Mouse (Mus musculus) CH12.LX (cell line): Measurements from ENCODE around the gene Kif21b. TPM values are rescaled to one million over a fixed set of nuclear protein-coding genes. Genes with fewer than 3 reads are reported as not detected.
A peak's percentile ranks its signal among the peaks of the same experiment; 100 is the strongest.

Source experiments
- DNase-seq: peaks from one replicate; pipeline ENCODE4 v3.0.0-alpha.2; 2013; ENCODE audit errors: extremely low read depth
- H3K27ac ChIP-seq: 2 replicates; pipeline ENCODE4 v1.5.1; 2012; ENCODE audit warnings: low read depth, mild to moderate bottlenecking, control low read depth, moderate library complexity; ENCODE audit not compliant: insufficient read depth
- H3K27me3 ChIP-seq: replicated peaks from 2 replicates; pipeline ENCODE3; 2012; ENCODE audit warnings: inconsistent platforms
- H3K36me3 ChIP-seq, 2 experiments: replicated peaks in 1 of 2; 2 replicates each; pipeline versions ENCODE3 to v1.6.1; 2012; ENCODE audit warnings: inconsistent platforms in 1 of 2, low read length in 1 of 2, mild to moderate bottlenecking in 1 of 2, mixed read lengths in 1 of 2, moderate library complexity in 1 of 2; ENCODE audit not compliant: control insufficient read depth in 1 of 2, insufficient read depth in 1 of 2
- H3K4me1 ChIP-seq, 2 experiments: 2 replicates each; pipeline ENCODE4 v1.6.1; 2012; ENCODE audit warnings: inconsistent platforms in 1 of 2, moderate library complexity in 1 of 2; ENCODE audit not compliant: insufficient read depth in 2 of 2, control insufficient read depth in 1 of 2
- H3K4me2 ChIP-seq: 2 replicates; pipeline ENCODE4 v1.6.1; 2012; ENCODE audit warnings: low read depth, mild to moderate bottlenecking, control low read depth; ENCODE audit not compliant: poor library complexity, insufficient read depth, severe bottlenecking
- H3K4me3 ChIP-seq, 3 experiments: fragments of 150-350 bp in 1 of 3; sonication (generic) in 1 of 3; replicated peaks in 1 of 3; 2 replicates each; pipeline versions ENCODE3 to v1.5.1; 2011 to 2012; ENCODE audit warnings: low read depth in 2 of 3, low read length in 2 of 3, mild to moderate bottlenecking in 2 of 3, moderate library complexity in 2 of 3, control low read depth in 1 of 3, improper control_type of control experiment in 1 of 3, inconsistent platforms in 1 of 3, mixed read lengths in 1 of 3; ENCODE audit not compliant: poor library complexity in 1 of 3
- H3K79me2 ChIP-seq: replicated peaks from 2 replicates; pipeline ENCODE4 v1.6.1; 2012; ENCODE audit warnings: mild to moderate bottlenecking, moderate library complexity; ENCODE audit not compliant: control insufficient read depth, poor library complexity, insufficient read depth, severe bottlenecking; ENCODE audit errors: extremely low read depth
- H3K9ac ChIP-seq: 2 replicates; pipeline ENCODE4 v1.6.1; 2012; ENCODE audit warnings: low read depth, mild to moderate bottlenecking, control low read depth, moderate library complexity; ENCODE audit not compliant: insufficient read depth
- H3K9me3 ChIP-seq: replicated peaks from 2 replicates; pipeline ENCODE3; 2012; ENCODE audit warnings: low read length, inconsistent platforms, mixed read lengths
- BHLHE40 ChIP-seq: IDR thresholded peaks from 2 replicates; pipeline ENCODE4 v1.6.1; 2011; ENCODE audit warnings: mild to moderate bottlenecking, low read depth, low read length, improper control_type of control experiment
- CHD1 ChIP-seq: IDR thresholded peaks from 2 replicates; pipeline ENCODE4 v1.6.1; 2012; ENCODE audit warnings: low read depth, low read length, improper control_type of control experiment, inconsistent platforms
- E2F4 ChIP-seq: IDR thresholded peaks from 2 replicates; pipeline ENCODE4 v1.6.1; 2011; ENCODE audit warnings: low read depth, low read length, improper control_type of control experiment; ENCODE audit not compliant: insufficient replicate concordance
- EP300 ChIP-seq: IDR thresholded peaks from 2 replicates; pipeline ENCODE4 v1.6.1; 2011; ENCODE audit warnings: low read length, improper control_type of control experiment
- ETS1 ChIP-seq: conservative IDR thresholded peaks from 2 replicates; pipeline ENCODE4 v1.6.1; 2012; ENCODE audit warnings: low read depth, mild to moderate bottlenecking, inconsistent platforms, low read length, improper control_type of control experiment, moderate library complexity
- GABPA ChIP-seq: IDR thresholded peaks from 2 replicates; pipeline ENCODE4 v1.6.1; 2012; ENCODE audit warnings: low read depth, low read length, improper control_type of control experiment, inconsistent platforms; ENCODE audit not compliant: insufficient replicate concordance
- HCFC1 ChIP-seq: IDR thresholded peaks from 2 replicates; pipeline ENCODE4 v1.6.1; 2012; ENCODE audit warnings: low read depth, mild to moderate bottlenecking, inconsistent platforms, low read length, improper control_type of control experiment
- JUN ChIP-seq: IDR thresholded peaks from 2 replicates; pipeline ENCODE4 v1.6.1; 2011; ENCODE audit warnings: low read depth, mild to moderate bottlenecking, low read length, improper control_type of control experiment, moderate library complexity; ENCODE audit not compliant: insufficient read depth
- JUND ChIP-seq: conservative IDR thresholded peaks from 2 replicates; pipeline ENCODE4 v1.6.1; 2011; ENCODE audit warnings: low read depth, low read length, improper control_type of control experiment
- MYC ChIP-seq: IDR thresholded peaks from 2 replicates; pipeline ENCODE4 v1.6.1; 2011; ENCODE audit warnings: low read depth, mild to moderate bottlenecking, improper control_type of control experiment, low read length
- NRF1 ChIP-seq: IDR thresholded peaks from 2 replicates; pipeline ENCODE4 v1.6.1; 2014; ENCODE audit warnings: low read depth, mild to moderate bottlenecking, inconsistent platforms, low read length, improper control_type of control experiment, moderate library complexity
- PAX5 ChIP-seq: IDR thresholded peaks from 2 replicates; pipeline ENCODE4 v1.6.1; 2012; ENCODE audit warnings: low read length, inconsistent platforms, mixed read lengths
- RCOR1 ChIP-seq: conservative IDR thresholded peaks from 2 replicates; pipeline ENCODE4 v1.6.1; 2012; ENCODE audit warnings: low read depth, mild to moderate bottlenecking, inconsistent platforms, low read length, improper control_type of control experiment
- SMC3 ChIP-seq: IDR thresholded peaks from 2 replicates; pipeline ENCODE4 v1.6.1; 2011; ENCODE audit warnings: low read depth, low read length, improper control_type of control experiment
- TBP ChIP-seq: conservative IDR thresholded peaks from 2 replicates; pipeline ENCODE4 v1.6.1; 2011; ENCODE audit warnings: low read depth, low read length, improper control_type of control experiment
- TCF12 ChIP-seq: IDR thresholded peaks from 2 replicates; pipeline ENCODE4 v1.6.1; 2014; ENCODE audit warnings: low read depth, mild to moderate bottlenecking, inconsistent platforms, low read length, improper control_type of control experiment
- UBTF ChIP-seq: IDR thresholded peaks from 2 replicates; pipeline ENCODE4 v1.6.1; 2012; ENCODE audit warnings: low read depth, mild to moderate bottlenecking, inconsistent platforms, low read length, improper control_type of control experiment, moderate library complexity
- USF1 ChIP-seq: IDR thresholded peaks from 2 replicates; pipeline ENCODE4 v1.6.1; 2014; ENCODE audit warnings: low read depth, mild to moderate bottlenecking, inconsistent platforms, low read length, improper control_type of control experiment
- USF2 ChIP-seq: conservative IDR thresholded peaks from 2 replicates; pipeline ENCODE4 v1.6.1; 2011; ENCODE audit warnings: low read depth, low read length, improper control_type of control experiment
- ZC3H11A ChIP-seq: IDR thresholded peaks from 2 replicates; pipeline ENCODE4 v1.6.1; 2012; ENCODE audit warnings: low read depth, mild to moderate bottlenecking, inconsistent platforms, low read length, improper control_type of control experiment
- ZKSCAN1 ChIP-seq: IDR thresholded peaks from 2 replicates; pipeline ENCODE4 v1.6.1; 2012; ENCODE audit warnings: low read depth, inconsistent platforms, low read length, improper control_type of control experiment, borderline replicate concordance
- ZMIZ1 ChIP-seq: IDR thresholded peaks from 2 replicates; pipeline ENCODE4 v1.6.1; 2012; ENCODE audit warnings: low read depth, mild to moderate bottlenecking, inconsistent platforms, low read length, improper control_type of control experiment
- ZNF384 ChIP-seq: IDR thresholded peaks from 2 replicates; pipeline ENCODE4 v1.6.1; 2012; ENCODE audit warnings: low read depth, low read length, improper control_type of control experiment, inconsistent platforms
- dilution Hi-C: fragments of 300-500 bp; cut with MboI; formaldehyde crosslinking; loops from 2 replicates; pipeline ENCODE4 v1.14.3; 2020; ENCODE audit warnings: low sequenced_read_pairs; ENCODE audit not compliant: extremely low pct_unique_long_range_greater_than_20kb, extremely low pct_ligation_motif_present
- in situ Hi-C: fragments of 300-500 bp; cut with MboI; formaldehyde crosslinking; loops from 3 replicates; pipeline ENCODE4 v1.14.3; 2019; ENCODE audit warnings: low sequenced_read_pairs, low pct_ligation_motif_present, low pct_unique_long_range_greater_than_20kb, mixed read lengths
- polyA plus RNA-seq: library from polyadenylated mRNA; unstranded; fragments of >175 nt; gene quantifications from 2 replicates; pipeline ENCODE4 v1.2.1, GENCODE M21; 2012; ENCODE audit warnings: low read depth; ENCODE audit not compliant: insufficient read length
- total RNA-seq, 2 experiments: library from RNA; depleted of rRNA; stranded (reverse); fragments of 300-350 nt in 1 of 2; fragments of >200 nt in 1 of 2; gene quantifications; 2 replicates each; pipeline ENCODE4 v1.2.3; 2012 to 2014

The Kif21b gene
- total and polyA plus RNA-seq, 3 experiments = 7.3 to 32.4 (median 26.2) TPM

DNA sequence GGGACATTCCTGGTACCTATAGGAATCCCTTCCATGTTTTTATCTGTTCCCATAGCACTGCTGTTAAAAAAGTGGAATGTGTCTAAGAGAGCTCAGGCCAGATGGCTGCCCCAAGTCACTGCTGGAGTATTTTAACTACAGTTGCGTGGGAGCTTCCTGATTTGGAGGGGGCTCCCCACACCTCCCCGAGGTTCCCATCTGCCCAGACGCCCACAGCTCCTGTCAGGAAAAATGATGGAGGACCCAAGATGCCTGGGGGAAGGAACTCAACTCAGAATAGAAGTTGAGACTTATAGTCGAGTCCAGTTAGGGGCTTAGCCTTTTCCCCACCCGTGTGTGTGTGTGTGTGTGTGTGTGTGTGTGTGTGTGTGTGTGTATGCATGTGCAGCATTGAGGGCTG, 2.8 kb upstream of the Kif21b start:
- H3K9ac ChIP-seq = 0 out of 2 replicates have a peak overlapping the region, but pooled peaks have one; percentile 94
- peaks cover 14% of the 10 kb centered on the region for H3K79me2 ChIP-seq
- no peak for TF ChIP-seq ETS1
- no peak for TF ChIP-seq GABPA
- no peak for TF ChIP-seq HCFC1
- TF ChIP-seq, all 38 proteins: peak for 0
- H3K9me3 ChIP-seq = no peaks in the 10 kb centered on the region
- no peaks in the 10 kb centered on the region for H3K27me3 ChIP-seq
- in situ Hi-C loops (loop anchor here (5.0 kb wide), 1 partner anchor 34 kb away; no protein-coding TSS in a partner anchor), dilution Hi-C loops (no loop called here)
- no peak overlapping the region for H3K4me2 ChIP-seq
- H3K4me1 ChIP-seq = peaks cover 18 to 63% of the 10 kb centered on the region in 2 experiments
- peaks cover 20 to 36% of the 10 kb centered on the region in 2 experiments for H3K36me3 ChIP-seq
- no peak overlapping the region for H3K27ac ChIP-seq
- DNase-seq = no peak
- H3K4me3 ChIP-seq = no peak overlapping the region

- no peaks in the 10 kb centered on the region for H3K9me3 ChIP-seq
Measured at GRCm38 (mm10) chr1:136128944-136129589, 2.1 kb upstream of the Kif21b start.

DNA sequence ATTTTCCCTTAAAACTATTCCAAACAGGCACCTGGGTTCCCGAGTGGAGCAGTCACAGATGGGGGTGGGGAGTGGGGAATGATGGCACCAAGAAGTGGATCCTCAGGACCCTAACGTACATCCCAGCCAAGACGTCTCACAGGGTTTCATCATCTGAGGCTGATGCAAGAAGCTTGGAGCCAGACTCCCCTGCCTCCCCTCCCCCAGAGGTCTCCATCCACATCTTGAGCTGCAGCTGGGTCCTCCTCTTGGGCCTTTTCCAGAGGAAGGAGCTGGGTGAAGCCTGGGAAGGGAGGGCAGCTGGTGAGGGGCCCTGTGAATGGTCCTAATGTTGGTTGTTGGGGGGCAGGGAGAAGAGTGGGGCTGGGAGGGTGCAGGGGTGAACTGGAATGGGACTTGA, 1.1 kb upstream of the Kif21b start:
- Histone ChIP-seq H3K4me3 (peak overlapping the region; percentile 69 to 95 (median 93)), H3K27me3 (no peaks in the 10 kb centered on the region), H3K79me2 (peaks cover 14% of the 10 kb centered on the region), H3K9me3 (no peaks in the 10 kb centered on the region), H3K27ac (peak overlapping the region; percentile 77), H3K4me1 (peaks cover 29 to 75% of the 10 kb centered on the region in 2 experiments), H3K36me3 (peaks cover 20 to 36% of the 10 kb centered on the region in 2 experiments), H3K9ac (peak overlapping the region; percentile 94), H3K4me2 (peak overlapping the region; percentile 86)
- peak; percentile 65 for DNase-seq
- in situ Hi-C loops (loop anchor here (10.0 kb wide), 1 partner anchor 365 kb away; the partner anchor contains the start of gene Phlda3), dilution Hi-C loops (no loop called here)
- peak; percentile 39; the same call in 1 of the 2 replicates for TF ChIP-seq MYC
- TF ChIP-seq ZKSCAN1 = no peak
- peak; percentile 69 for TF ChIP-seq TCF12
- no peak for TF ChIP-seq JUND
- TF ChIP-seq HCFC1 = no peak; the same call in 1 of the 2 replicates
- TF ChIP-seq TBP = no peak
- TF ChIP-seq ZNF384 = no peak
- no peak for TF ChIP-seq USF2
- no peak for TF ChIP-seq NRF1
- no peak for TF ChIP-seq CHD1
- no peak for TF ChIP-seq ZC3H11A
- TF ChIP-seq UBTF = no peak
- no peak for TF ChIP-seq E2F4
- TF ChIP-seq ETS1 = peak; percentile 43; the same call in 1 of the 2 replicates
- no peak; the same call in 1 of the 2 replicates for TF ChIP-seq ZMIZ1
- TF ChIP-seq EP300 = no peak; the same call in 1 of the 2 replicates
- TF ChIP-seq RCOR1 = no peak
- TF ChIP-seq PAX5 = no peak
- TF ChIP-seq SMC3 = no peak; the same call in 1 of the 2 replicates

More at GRCm38 (mm10) chr1:136128944-136129589, 2.1 kb upstream of the Kif21b start:
- H3K27ac ChIP-seq = peak overlapping the region; percentile 57; the same call in 1 of the 2 replicates
- peaks cover 21 to 69% of the 10 kb centered on the region in 2 experiments for H3K4me1 ChIP-seq
- in situ Hi-C loops (loop anchor here (5.0 kb wide), 1 partner anchor 33 kb away; no protein-coding TSS in a partner anchor), dilution Hi-C loops (no loop called here)
- H3K4me3 ChIP-seq = peak overlapping the region; percentile 69 to 95 (median 93)
- no peaks in the 10 kb centered on the region for H3K27me3 ChIP-seq
- H3K36me3 ChIP-seq = peaks cover 20 to 39% of the 10 kb centered on the region in 2 experiments
- H3K9ac ChIP-seq = peak overlapping the region; percentile 94
- TF ChIP-seq JUN = no peak
- no peak for TF ChIP-seq JUND
- no peak for TF ChIP-seq TBP
- TF ChIP-seq HCFC1 = no peak
- no peak for TF ChIP-seq BHLHE40
- TF ChIP-seq RCOR1 = no peak
- no peak for TF ChIP-seq ZNF384
- TF ChIP-seq USF1 = no peak
- H3K4me2 ChIP-seq = peak overlapping the region; percentile 86
- peaks cover 14% of the 10 kb centered on the region for H3K79me2 ChIP-seq
- no peak for DNase-seq
